Mouse (Mus musculus) thymus, adult 2 months (tissue): ENCODE data around the gene Cdh13.

ENCODE experiments used
- CTCF ChIP-seq: fragments of 200-500 bp; IDR thresholded peaks from 2 replicates; pipeline ENCODE4 v1.5.1; 2012; ENCODE audit warnings: mild to moderate bottlenecking, control low read depth, low read length, moderate library complexity, borderline replicate concordance; ENCODE audit not compliant: control insufficient read depth, poor library complexity, insufficient read depth; ENCODE audit errors: extremely low read depth
- POLR2A ChIP-seq: fragments of 200-500 bp; IDR thresholded peaks from 2 replicates; pipeline ENCODE4 v1.6.1; 2012; ENCODE audit warnings: mild to moderate bottlenecking, low read length, control low read depth, moderate library complexity; ENCODE audit not compliant: control insufficient read depth, poor library complexity, insufficient read depth; ENCODE audit errors: extremely low read depth

- TF ChIP-seq CTCF: no peak
- no peak for TF ChIP-seq POLR2A
These were observed 1039.7 kb downstream of the Cdh13 start for GRCm38 (mm10) chr8:119323215-119323614.
